Mouse (Mus musculus) E14TG2a.4 (cell line): Measurements from ENCODE around the gene E430018J23Rik.

Source experiments
- CTCF ChIP-seq: conservative IDR thresholded peaks from 2 replicates; pipeline ENCODE4 v1.5.1; 2014; ENCODE audit warnings: low read length
- NANOG ChIP-seq: IDR thresholded peaks from 2 replicates; pipeline ENCODE4 v1.6.1; 2014; ENCODE audit warnings: borderline replicate concordance, low read length, mixed read lengths

DNA sequence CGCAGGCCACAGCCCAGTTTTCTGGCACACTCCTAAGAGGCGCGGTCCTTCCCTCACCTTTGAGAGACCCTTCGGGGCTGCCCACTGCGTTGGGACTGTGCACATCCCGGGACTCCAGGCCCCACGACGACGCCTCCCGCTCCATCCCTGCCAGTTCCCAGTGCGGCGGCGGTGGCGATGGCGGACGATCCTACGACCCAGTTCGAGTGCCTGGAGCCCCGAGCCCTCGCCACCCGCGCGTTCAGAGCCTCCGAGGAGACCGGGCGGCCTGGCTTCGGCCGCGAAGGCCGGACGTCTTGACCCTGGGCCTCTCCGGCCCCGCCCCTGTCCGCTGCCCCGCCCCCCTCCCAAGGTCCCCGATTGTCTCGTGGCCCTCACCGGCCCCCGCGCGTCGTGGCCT lies 48.3 kb downstream of the E430018J23Rik start:
- TF ChIP-seq CTCF (no peak), NANOG (no peak)
